In genomic region chr6:39345430-39345829, GRCm38 (mm10) we compare ENCODE assay signal across 16 mouse cellular contexts. TPM values are rescaled to one million over a fixed set of nuclear protein-coding genes. Genes with fewer than 3 reads are reported as not detected.
A peak's percentile ranks its signal among the peaks of the same experiment; 100 is the strongest.
DNase-seq lines count a peak whose midpoint lies in the region; ATAC-seq and TF ChIP-seq lines count a peak whose summit lies in the region.
"Had no signal": no experiment of that assay in that cellular context is flagged by ENCODE, and none has a peak within 500 bp of the region (broad histone marks: within the 10 kb centered on the region; RNA-seq: fewer than 3 reads in every experiment).

No protein-coding gene starts in this region.

- H3K4me2 ChIP-seq in hindbrain, embryonic 16.5 days (ENCODE audit: low read length), result no peak overlapping the region
- H3K4me2 ChIP-seq in embryonic facial prominence, embryonic 11.5 days (ENCODE audit: low read depth, low read length), result no peak overlapping the region
- H3K4me2 ChIP-seq in intestine, embryonic 16.5 days (ENCODE audit: low read depth, low read length), result no peak overlapping the region

- peak overlapping the region; percentile 94 for H3K27ac ChIP-seq in hindbrain, embryonic 10.5 days
- H3K27ac ChIP-seq in hindbrain, embryonic 16.5 days (ENCODE audit: low read depth, low read length), result no peak overlapping the region
- H3K27ac ChIP-seq in embryonic facial prominence, embryonic 11.5 days (replicated peaks; ENCODE audit: low read depth, low read length), result no peak overlapping the region
- H3K27ac ChIP-seq in intestine, embryonic 16.5 days (ENCODE audit: low read length), result no peak overlapping the region

- peak overlapping the region; percentile 13; the same call in 1 of the 2 replicates for H3K4me3 ChIP-seq in hindbrain, embryonic 10.5 days
- H3K4me3 ChIP-seq in hindbrain, embryonic 16.5 days (ENCODE audit: low read length), result no peak overlapping the region
- no peak overlapping the region for H3K4me3 ChIP-seq in embryonic facial prominence, embryonic 11.5 days (ENCODE audit: low read depth, low read length)
- no peak overlapping the region for H3K4me3 ChIP-seq in intestine, embryonic 16.5 days (ENCODE audit: low read length)

- DNase-seq in hindbrain, embryonic 10.5 days (ENCODE audit: low spot score), result peak; percentile 29
- peak; percentile 68 for DNase-seq in brain, embryonic 14.5 days (ENCODE audit: low read depth)
- DNase-seq in embryonic facial prominence, embryonic 11.5 days (ENCODE audit: low spot score), result no peak
- no peak for DNase-seq in liver
- DNase-seq in testis, postnatal 10 days (ENCODE audit: low spot score), result no peak
- DNase-seq in cerebellum, adult 8-10 months, result no peak
- DNase-seq: adrenal gland, adult 8-10 months; cerebellum, adult 18-20 months; gastrocnemius, postnatal 25 days; kidney, adult 9 months; kidney, postnatal 4 days; lung, postnatal 10 days; thymus, adult 2 months had no signal

- H3K9me3 ChIP-seq in hindbrain, embryonic 10.5 days, result no peaks in the 10 kb centered on the region
- no peaks in the 10 kb centered on the region for H3K9me3 ChIP-seq in hindbrain, embryonic 16.5 days (ENCODE audit: control insufficient read depth, low read length)
- H3K9me3 ChIP-seq in embryonic facial prominence, embryonic 11.5 days (replicated peaks; ENCODE audit: control insufficient read depth, low read length), result no peaks in the 10 kb centered on the region
- H3K9me3 ChIP-seq in intestine, embryonic 16.5 days (ENCODE audit: control insufficient read depth, low read length), result no peaks in the 10 kb centered on the region

- WGBS in hindbrain, embryonic 10.5 days, result 33% methylated on average over 7 of the region's 7 CpGs
- 33% methylated on average over 7 of the region's 7 CpGs for WGBS in hindbrain, embryonic 16.5 days
- 62% methylated on average over 7 of the region's 7 CpGs for WGBS in embryonic facial prominence, embryonic 11.5 days
- 48% methylated on average over 7 of the region's 7 CpGs for WGBS in intestine, embryonic 16.5 days

- no peak for ATAC-seq in hindbrain, embryonic 16.5 days
- ATAC-seq in embryonic facial prominence, embryonic 11.5 days (replicated peaks; ENCODE audit: insufficient number of reproducible peaks, low FRiP score, low TSS enrichment, low read depth), result 0 out of 2 replicates have a peak, but pooled peaks have one; percentile 15
- peak; percentile 52 for ATAC-seq in intestine, embryonic 16.5 days

- peaks cover 58% of the 10 kb centered on the region for H3K4me1 ChIP-seq in hindbrain, embryonic 10.5 days (replicated peaks)
- H3K4me1 ChIP-seq in hindbrain, embryonic 16.5 days (ENCODE audit: control insufficient read depth, insufficient read depth, low read depth, low read length), result peaks cover 7% of the 10 kb centered on the region
- H3K4me1 ChIP-seq in embryonic facial prominence, embryonic 11.5 days (ENCODE audit: control insufficient read depth, insufficient read depth, low read length), result no peaks in the 10 kb centered on the region
- H3K4me1 ChIP-seq in intestine, embryonic 16.5 days (ENCODE audit: control insufficient read depth, insufficient read depth, low read length), result no peaks in the 10 kb centered on the region

- TF ChIP-seq CTCF in brain, embryonic 14.5 days (IDR thresholded peaks at IDR 0.05; ENCODE audit: borderline replicate concordance, extremely low read depth, insufficient read depth, insufficient read length), result no peak

- no peak for TF ChIP-seq POLR2A in brain, embryonic 14.5 days (IDR thresholded peaks at IDR 0.05; ENCODE audit: borderline replicate concordance, extremely low read depth, insufficient read depth, insufficient read length, poor library complexity, severe bottlenecking)

- H3K36me3 ChIP-seq in hindbrain, embryonic 10.5 days, result peaks cover 64% of the 10 kb centered on the region
- H3K36me3 ChIP-seq in hindbrain, embryonic 16.5 days (ENCODE audit: control insufficient read depth, insufficient read depth, low read length), result peaks cover 11% of the 10 kb centered on the region
- H3K36me3 ChIP-seq in embryonic facial prominence, embryonic 11.5 days (replicated peaks; ENCODE audit: control insufficient read depth, insufficient read depth, low read depth, low read length), result no peaks in the 10 kb centered on the region
- H3K36me3 ChIP-seq in intestine, embryonic 16.5 days (ENCODE audit: control insufficient read depth, insufficient read depth, low read length), result peaks cover 14% of the 10 kb centered on the region; the same call in 1 of the 2 replicates

- no peaks in the 10 kb centered on the region for H3K27me3 ChIP-seq in hindbrain, embryonic 10.5 days (ENCODE audit: insufficient read depth, poor library complexity, severe bottlenecking)
- no peaks in the 10 kb centered on the region for H3K27me3 ChIP-seq in hindbrain, embryonic 16.5 days (replicated peaks; ENCODE audit: control insufficient read depth, insufficient read depth, low read length)
- no peaks in the 10 kb centered on the region for H3K27me3 ChIP-seq in embryonic facial prominence, embryonic 11.5 days (ENCODE audit: control insufficient read depth, insufficient read depth, low read length)
- H3K27me3 ChIP-seq in intestine, embryonic 16.5 days (replicated peaks; ENCODE audit: control insufficient read depth, insufficient read depth, low read length), result no peaks in the 10 kb centered on the region
- H3K27me3 ChIP-seq: CH12.LX had no signal

- no peak overlapping the region for H3K9ac ChIP-seq in hindbrain, embryonic 16.5 days (ENCODE audit: low read depth, low read length)
- no peak overlapping the region for H3K9ac ChIP-seq in embryonic facial prominence, embryonic 11.5 days (replicated peaks; ENCODE audit: low read length)
- no peak overlapping the region for H3K9ac ChIP-seq in intestine, embryonic 16.5 days (ENCODE audit: low read depth, low read length)

RNA-seq across cellular contexts. Expression of gene Slc37a3, which starts 32.0 kb away (rescaled TPM):
- 43.1 and 51.5 TPM in 2 replicates for polyA plus RNA-seq in hindbrain, embryonic 10.5 days (2016; fragmentation: Nextera tagmentation; extraction: Ambion mirVana)
- polyA plus RNA-seq in hindbrain, embryonic 16.5 days (2015; fragmentation: Nextera tagmentation; extraction: Ambion mirVana), result 57.9 and 60.1 TPM in 2 replicates
- polyA plus RNA-seq in brain, embryonic 14.5 days (2012; rRNA removed), result 37.5 and 42.7 TPM in 2 replicates
- polyA plus RNA-seq in embryonic facial prominence, embryonic 11.5 days (2014; fragmentation: Nextera tagmentation; extraction: Ambion mirVana), result 44.2 and 47.7 TPM in 2 replicates
- polyA plus RNA-seq in intestine, embryonic 16.5 days (2015; fragmentation: Nextera tagmentation; extraction: Ambion mirVana), result 35.1 and 39.4 TPM in 2 replicates

RNA-seq across cellular contexts. Expression of gene Rab19, which starts 35.5 kb away (rescaled TPM):
- 0.31 and 0.80 TPM in 2 replicates for polyA plus RNA-seq in hindbrain, embryonic 10.5 days (2016; fragmentation: Nextera tagmentation; extraction: Ambion mirVana)
- 0.13 and 0.35 TPM in 2 replicates for polyA plus RNA-seq in hindbrain, embryonic 16.5 days (2015; fragmentation: Nextera tagmentation; extraction: Ambion mirVana)
- polyA plus RNA-seq in brain, embryonic 14.5 days (2012; rRNA removed), result 0.13 and 0.14 TPM in 2 replicates
- 0.78 and 1.1 TPM in 2 replicates for polyA plus RNA-seq in embryonic facial prominence, embryonic 11.5 days (2014; fragmentation: Nextera tagmentation; extraction: Ambion mirVana)
- 7.7 and 8.8 TPM in 2 replicates for polyA plus RNA-seq in intestine, embryonic 16.5 days (2015; fragmentation: Nextera tagmentation; extraction: Ambion mirVana)

Comparison
In these comparisons a context has a peak if more than half of its experiments do, and no peak if none do; other contexts are left out.
1. DNase-seq: peak in hindbrain, embryonic 10.5 days (single experiment) and brain, embryonic 14.5 days (single experiment); none in embryonic facial prominence, embryonic 11.5 days (single experiment), liver (single experiment), testis, postnatal 10 days (single experiment) and cerebellum, adult 8-10 months (single experiment).